Mouse (Mus musculus) stomach, embryonic 14.5 days (tissue): Measurements from ENCODE around the gene Mib2. TPM values are rescaled to one million over a fixed set of nuclear protein-coding genes. Genes with fewer than 3 reads are reported as not detected.
"Not testable (repeated sequence)": the region's sequence is repeated elsewhere in the genome, so short reads cannot be mapped to it uniquely, and the experiment has no call there.

Experiments
- ATAC-seq: fragments of 200-750 bp; cut with Nextera tagmentation; 2 replicates; pipeline ENCODE4 v1.8.0; 2017; ENCODE audit warnings: low read depth, moderate TSS enrichment; ENCODE audit not compliant: insufficient number of reproducible peaks, insufficient read depth, low FRiP score
- H3K27ac ChIP-seq: fragments of 300-500 bp; sonication (generic); 2 replicates; pipeline ENCODE4 v1.5.1; 2014; ENCODE audit warnings: mild to moderate bottlenecking, low read length, moderate library complexity, mixed read lengths
- H3K27me3 ChIP-seq: fragments of 300-500 bp; sonication (generic); 2 replicates; pipeline ENCODE4 v1.6.1; 2014; ENCODE audit warnings: low read length, control low read depth, mixed read lengths; ENCODE audit not compliant: control insufficient read depth, insufficient read depth
- H3K36me3 ChIP-seq: fragments of 300-500 bp; sonication (generic); 2 replicates; pipeline ENCODE4 v1.6.1; 2014; ENCODE audit warnings: mild to moderate bottlenecking, control low read depth, low read length, moderate library complexity, mixed read lengths; ENCODE audit not compliant: control insufficient read depth, insufficient read depth
- H3K4me1 ChIP-seq: fragments of 300-500 bp; sonication (generic); 2 replicates; pipeline ENCODE4 v1.6.1; 2014; ENCODE audit warnings: low read length, control low read depth, mixed read lengths; ENCODE audit not compliant: control insufficient read depth, insufficient read depth
- H3K4me2 ChIP-seq: fragments of 300-500 bp; sonication (generic); replicated peaks from 2 replicates; pipeline ENCODE4 v1.6.1; 2014; ENCODE audit warnings: low read depth, low read length, control low read depth
- H3K4me3 ChIP-seq: fragments of 300-500 bp; sonication (generic); 2 replicates; pipeline ENCODE4 v1.5.1; 2014; ENCODE audit warnings: low read depth, low read length, control low read depth
- H3K9ac ChIP-seq: fragments of 300-500 bp; sonication (generic); replicated peaks from 2 replicates; pipeline ENCODE4 v1.6.1; 2014; ENCODE audit warnings: low read depth, mild to moderate bottlenecking, control low read depth, low read length, moderate library complexity, mixed read lengths
- H3K9me3 ChIP-seq: fragments of 300-500 bp; sonication (generic); 2 replicates; pipeline ENCODE4 v1.6.1; 2016; ENCODE audit warnings: low read depth, low read length, control low read depth; ENCODE audit not compliant: control insufficient read depth
- WGBS: fragments of 180-500 bp; shearing (Covaris S2); extraction: QIAGEN DNeasy Blood & Tissue Kit; methylation state at CpG from one replicate; pipeline ENCODE4 v1.1.7; 2014; 5-methylcytosine and 5-hydroxymethylcytosine counted together
- polyA plus RNA-seq: library from polyadenylated mRNA; unstranded; fragments of >200 nt; fragmentation: Nextera tagmentation; extraction: Ambion mirVana; gene quantifications from 2 replicates; pipeline ENCODE4 v1.2.1, GENCODE M21; 2014

Mib2 gene
- polyA plus RNA-seq, 1 experiment from 2014 or later = 18.9 TPM

DNA sequence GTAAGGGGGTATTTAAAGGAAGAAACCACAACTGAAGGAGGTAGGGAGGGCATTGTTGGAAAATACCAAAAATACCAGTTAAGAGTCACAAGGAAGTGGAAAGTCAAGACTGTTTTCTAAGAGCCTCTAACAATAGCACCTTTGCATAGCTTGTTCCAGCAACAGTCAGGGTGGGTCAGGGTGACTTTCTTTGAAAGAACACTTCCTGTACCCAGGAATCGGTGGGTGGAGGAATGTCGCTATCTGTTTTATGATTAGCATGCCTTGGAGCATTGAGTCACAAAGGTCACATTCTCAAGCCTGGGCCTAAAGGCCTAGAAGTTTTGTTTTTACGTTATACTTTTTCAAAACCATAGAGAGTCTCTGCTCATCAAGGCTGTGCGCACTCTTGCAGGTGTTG lies 18.8 kb upstream of the Mib2 start:
- 78% methylated on average over 4 of the region's 4 CpGs for WGBS
- not testable (repeated sequence) for H3K36me3 ChIP-seq, H3K4me2 ChIP-seq, H3K27me3 ChIP-seq, H3K9ac ChIP-seq, H3K4me1 ChIP-seq, H3K27ac ChIP-seq, ATAC-seq, H3K9me3 ChIP-seq, H3K4me3 ChIP-seq

GRCm38 (mm10) chr4:155683670-155684277 lies 14.8 kb upstream of the Mib2 start:
- 91% methylated on average over 16 of the region's 19 CpGs for WGBS
- not testable (repeated sequence) for ATAC-seq

DNA sequence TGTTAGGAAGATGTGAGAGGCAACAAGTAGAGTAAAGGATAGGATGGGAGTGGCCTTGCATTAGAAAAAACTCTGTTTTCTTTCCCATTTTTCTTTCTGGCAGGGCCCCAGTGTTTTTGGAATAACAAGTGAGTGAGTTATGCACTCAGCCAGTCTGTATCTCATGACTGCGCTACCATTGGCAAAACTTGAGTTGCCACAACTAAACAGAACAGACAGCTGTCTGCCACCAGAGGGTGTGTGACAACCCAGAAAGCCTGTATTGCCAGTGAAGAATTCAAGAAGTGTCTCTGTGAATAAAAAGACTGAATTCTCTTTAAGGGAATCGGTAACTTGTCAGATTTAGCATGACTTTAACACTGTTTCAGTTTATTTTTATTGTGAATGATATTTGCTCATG lies 7.0 kb upstream of the Mib2 start:
- Histone ChIP-seq H3K27me3 (no peaks in the 10 kb centered on the region), H3K9ac (no peak overlapping the region), H3K36me3 (no peaks in the 10 kb centered on the region), H3K9me3 (no peaks in the 10 kb centered on the region), H3K4me1 (no peaks in the 10 kb centered on the region), H3K4me3 (no peak overlapping the region), H3K4me2 (no peak overlapping the region), H3K27ac (no peak overlapping the region)
- ATAC-seq = no peak
- 85% methylated on average over 2 of the region's 2 CpGs for WGBS

More at GRCm38 (mm10) chr4:155683670-155684277, 14.8 kb upstream of the Mib2 start:
- not testable (repeated sequence) for H3K27me3 ChIP-seq, H3K27ac ChIP-seq, H3K4me3 ChIP-seq, H3K36me3 ChIP-seq, H3K9me3 ChIP-seq, H3K9ac ChIP-seq, H3K4me1 ChIP-seq, H3K4me2 ChIP-seq

DNA sequence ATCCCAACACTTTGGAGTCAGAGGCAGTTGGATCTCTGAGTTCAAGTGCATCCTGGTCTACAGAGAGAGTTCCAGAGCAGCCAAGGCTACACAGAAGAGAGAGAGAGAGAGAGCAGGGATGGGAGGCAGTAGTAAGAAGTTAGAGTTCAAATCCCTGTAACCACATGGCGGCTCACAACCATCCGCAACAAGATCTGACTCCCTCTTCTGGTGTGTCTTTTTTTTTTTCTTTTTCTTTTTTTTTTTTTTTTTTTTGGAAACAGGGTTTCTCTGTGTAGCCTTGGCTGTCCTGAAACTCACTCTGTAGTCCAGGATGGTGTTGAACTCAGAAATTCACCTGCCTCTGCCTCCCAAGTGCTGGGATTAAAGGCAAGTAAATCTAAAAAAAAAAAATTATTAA lies 3.1 kb upstream of the Mib2 start:
- ATAC-seq = no peak
- Histone ChIP-seq H3K4me1 (peaks cover 6% of the 10 kb centered on the region; the same call in 1 of the 2 replicates), H3K9ac (no peak overlapping the region; the same call in 1 of the 2 replicates), H3K4me2 (no peak overlapping the region), H3K4me3 (no peak overlapping the region), H3K36me3 (no peaks in the 10 kb centered on the region), H3K9me3 (no peaks in the 10 kb centered on the region), H3K27ac (no peak overlapping the region), H3K27me3 (no peaks in the 10 kb centered on the region)
- WGBS = 50% methylated on average over 2 of the region's 2 CpGs

DNA sequence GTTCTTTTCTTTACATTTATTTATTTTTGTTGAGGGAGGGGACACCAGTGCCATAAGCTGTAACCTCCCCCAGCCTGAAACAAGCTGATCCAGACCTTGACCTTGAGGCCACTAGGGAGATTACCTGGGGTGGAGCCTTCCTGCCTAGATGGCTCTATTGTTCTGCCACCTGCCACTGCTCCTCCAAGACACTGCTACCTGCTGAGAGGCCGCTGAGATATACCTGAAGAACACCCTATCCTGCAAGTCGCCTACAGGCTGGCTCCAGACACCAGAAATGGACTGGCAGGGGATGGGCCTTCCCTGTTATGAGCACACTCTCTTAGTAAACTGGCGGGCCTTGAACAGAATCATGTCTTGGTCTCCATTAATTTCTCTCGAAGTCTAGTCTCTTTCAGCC lies 1.2 kb upstream of the Mib2 start:
- not testable (repeated sequence) for H3K27me3 ChIP-seq, H3K4me2 ChIP-seq, H3K27ac ChIP-seq, H3K4me3 ChIP-seq, H3K9ac ChIP-seq, H3K36me3 ChIP-seq, ATAC-seq, H3K9me3 ChIP-seq, H3K4me1 ChIP-seq
- 55% methylated on average over 4 of the region's 4 CpGs for WGBS

DNA sequence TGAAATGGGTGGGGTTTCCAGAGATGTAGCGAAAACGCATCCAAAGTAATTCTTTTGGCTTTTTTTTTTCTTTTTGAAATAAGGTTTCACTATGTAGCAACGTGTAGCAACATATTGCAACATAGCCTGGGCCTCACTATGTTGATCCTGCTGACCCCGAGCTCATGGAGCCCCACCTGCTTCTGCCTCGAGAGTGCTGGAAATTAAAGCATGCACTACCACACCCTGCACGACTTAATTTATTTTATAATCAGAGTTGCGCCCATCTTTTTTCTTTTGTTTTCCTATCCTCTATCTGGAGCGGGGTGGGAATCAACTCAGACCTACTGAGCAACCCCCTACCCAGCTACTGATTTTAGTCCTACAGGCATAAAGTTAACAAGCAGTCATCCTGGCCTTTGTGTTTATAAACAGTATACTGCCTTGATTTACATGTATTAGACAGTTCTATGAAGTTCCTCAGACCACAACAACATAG lies 639 bp upstream of the Mib2 start:
- Histone ChIP-seq H3K27ac (no peak overlapping the region), H3K27me3 (no peaks in the 10 kb centered on the region), H3K4me3 (peak overlapping the region; percentile 82), H3K36me3 (no peaks in the 10 kb centered on the region), H3K9ac (0 out of 2 replicates have a peak overlapping the region, but pooled peaks have one; percentile 78), H3K4me2 (peak overlapping the region; percentile 46), H3K9me3 (no peaks in the 10 kb centered on the region), H3K4me1 (peaks cover 6% of the 10 kb centered on the region; the same call in 1 of the 2 replicates)
- no peak for ATAC-seq
- 2% methylated on average over 8 of the region's 8 CpGs for WGBS

DNA sequence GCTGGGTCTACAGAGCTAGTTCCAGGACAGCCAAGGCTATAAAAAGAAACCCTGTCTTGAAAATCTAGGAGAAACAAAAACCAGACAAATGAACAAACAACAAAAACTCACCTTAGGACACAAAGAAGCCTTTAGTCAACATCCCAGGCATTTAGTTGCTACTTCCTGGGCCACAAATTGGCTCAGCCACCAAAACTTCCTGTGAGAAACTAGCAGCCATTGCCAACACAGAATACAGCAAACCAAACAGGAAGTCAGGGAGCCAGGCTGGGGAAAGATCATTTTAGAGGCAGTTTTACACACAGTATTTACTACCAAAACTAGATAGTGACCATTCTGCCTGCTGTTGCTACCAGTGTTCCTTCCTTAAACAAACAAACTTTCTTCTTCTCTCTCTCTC lies 2.1 kb downstream of the Mib2 start:
- no peaks in the 10 kb centered on the region for H3K9me3 ChIP-seq
- peaks cover 6% of the 10 kb centered on the region; the same call in 1 of the 2 replicates for H3K4me1 ChIP-seq
- no peak overlapping the region for H3K4me3 ChIP-seq
- H3K36me3 ChIP-seq = no peaks in the 10 kb centered on the region
- H3K4me2 ChIP-seq = no peak overlapping the region
- no peaks in the 10 kb centered on the region for H3K27me3 ChIP-seq
- H3K27ac ChIP-seq = no peak overlapping the region
- no peak overlapping the region for H3K9ac ChIP-seq
- no peak for ATAC-seq

GRCm38 (mm10) chr4:155660641-155661040 lies 8.4 kb downstream of the Mib2 start:
- no peaks in the 10 kb centered on the region for H3K27me3 ChIP-seq
- no peak for ATAC-seq
- H3K36me3 ChIP-seq = peaks cover 17% of the 10 kb centered on the region; the same call in 1 of the 2 replicates
- WGBS = 80% methylated on average over 12 of the region's 12 CpGs
- no peaks in the 10 kb centered on the region for H3K4me1 ChIP-seq
- no peaks in the 10 kb centered on the region for H3K9me3 ChIP-seq
- H3K27ac ChIP-seq = no peak overlapping the region
- no peak overlapping the region for H3K9ac ChIP-seq
- no peak overlapping the region for H3K4me3 ChIP-seq
- H3K4me2 ChIP-seq = no peak overlapping the region

GRCm38 (mm10) chr4:155658961-155659360 lies 10.0 kb downstream of the Mib2 start:
- H3K36me3 ChIP-seq = peaks cover 17% of the 10 kb centered on the region; the same call in 1 of the 2 replicates
- H3K27me3 ChIP-seq = peaks cover 3% of the 10 kb centered on the region; the same call in 1 of the 2 replicates
- no peaks in the 10 kb centered on the region for H3K9me3 ChIP-seq
- 94% methylated on average over 10 of the region's 10 CpGs for WGBS
- H3K4me3 ChIP-seq = no peak overlapping the region
- no peak overlapping the region for H3K9ac ChIP-seq
- no peak overlapping the region for H3K4me2 ChIP-seq
- peaks cover 12% of the 10 kb centered on the region for H3K4me1 ChIP-seq
- H3K27ac ChIP-seq = no peak overlapping the region
- no peak for ATAC-seq
